Mouse (Mus musculus) testis, adult 2 months (tissue): ENCODE measurements around the gene Gm49601.

ENCODE experiments used
- CTCF ChIP-seq: fragments of 200-500 bp; IDR thresholded peaks from 2 replicates; pipeline ENCODE4 v1.5.1; 2012; ENCODE audit warnings: low read depth, mild to moderate bottlenecking, inconsistent platforms, low read length, moderate library complexity; ENCODE audit not compliant: control insufficient read depth, insufficient read depth, insufficient replicate concordance
- POLR2A ChIP-seq: fragments of 200-500 bp; IDR thresholded peaks from 2 replicates; pipeline ENCODE4 v1.6.1; 2012; ENCODE audit warnings: low read depth, mild to moderate bottlenecking, inconsistent platforms, low read length, moderate library complexity; ENCODE audit not compliant: control insufficient read depth

DNA sequence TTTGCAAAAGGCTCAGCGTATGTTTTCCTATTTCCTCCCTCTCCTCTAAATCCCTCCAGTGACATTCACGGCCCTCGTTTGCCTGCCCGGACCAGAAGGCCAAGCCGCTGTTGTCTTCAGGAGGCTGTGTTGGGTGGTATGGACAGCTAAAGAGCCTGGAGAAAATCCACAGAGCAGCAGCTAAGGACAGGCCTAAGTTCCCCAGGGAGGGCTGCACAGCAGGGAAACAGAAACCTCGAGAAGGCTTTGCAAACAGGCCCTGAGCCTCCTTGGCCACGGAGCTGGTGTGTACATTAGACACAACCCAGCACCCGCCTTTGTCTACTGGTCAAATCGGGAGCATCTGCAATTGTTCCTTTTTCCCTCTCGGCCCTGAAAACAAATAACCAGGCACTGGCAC lies 40.6 kb downstream of the Gm49601 start:
- TF ChIP-seq CTCF = no peak
- no peak for TF ChIP-seq POLR2A
